Mouse (Mus musculus) Patski (cell line): ENCODE results near the gene Cmtm2b. TPM values are rescaled to one million over a fixed set of nuclear protein-coding genes. Genes with fewer than 3 reads are reported as not detected.

Source experiments
- ATAC-seq: fragments of 100-300 bp; one replicate; pipeline ENCODE4 v1.8.0; 2021
- CTCF ChIA-PET: fragments of 350-600 bp; sonication (Branson Sonifier 250); formaldehyde crosslinking; loops from one replicate; lab custom pipeline; 2022; ENCODE audit warnings: inconsistent platforms; lab: Charles Lee
- POLR2A ChIA-PET: fragments of 350-600 bp; sonication (Branson Sonifier 250); formaldehyde crosslinking; loops from one replicate; lab custom pipeline; 2022; ENCODE audit warnings: antibody characterized with exemption, inconsistent platforms; lab: Charles Lee
- DNase-seq: peaks from one replicate; pipeline ENCODE4 v3.0.0-alpha.2; 2011; ENCODE audit warnings: low read depth, low spot score
- H3K27me3 ChIP-seq: fragments of 371-371 bp; one replicate; pipeline ENCODE4 v1.5.1; 2021
- CTCF ChIP-seq: fragments of 100-300 bp; IDR thresholded peaks from one replicate; pipeline ENCODE4 v1.5.1; 2021
- in situ Hi-C: fragments of 300-500 bp; cut with MboI; formaldehyde crosslinking; loops from 3 replicates; pipeline ENCODE4 v1.11.1; 2018; ENCODE audit warnings: low pct_unique_long_range_greater_than_20kb, mixed read lengths
- polyA plus RNA-seq: library from polyadenylated mRNA; unstranded; gene quantifications from one replicate; pipeline ENCODE4 v1.2.3, GENCODE M21; 2021

Gene Cmtm2b
- polyA plus RNA-seq, 1 experiment from 2014 or later = not detected

DNA sequence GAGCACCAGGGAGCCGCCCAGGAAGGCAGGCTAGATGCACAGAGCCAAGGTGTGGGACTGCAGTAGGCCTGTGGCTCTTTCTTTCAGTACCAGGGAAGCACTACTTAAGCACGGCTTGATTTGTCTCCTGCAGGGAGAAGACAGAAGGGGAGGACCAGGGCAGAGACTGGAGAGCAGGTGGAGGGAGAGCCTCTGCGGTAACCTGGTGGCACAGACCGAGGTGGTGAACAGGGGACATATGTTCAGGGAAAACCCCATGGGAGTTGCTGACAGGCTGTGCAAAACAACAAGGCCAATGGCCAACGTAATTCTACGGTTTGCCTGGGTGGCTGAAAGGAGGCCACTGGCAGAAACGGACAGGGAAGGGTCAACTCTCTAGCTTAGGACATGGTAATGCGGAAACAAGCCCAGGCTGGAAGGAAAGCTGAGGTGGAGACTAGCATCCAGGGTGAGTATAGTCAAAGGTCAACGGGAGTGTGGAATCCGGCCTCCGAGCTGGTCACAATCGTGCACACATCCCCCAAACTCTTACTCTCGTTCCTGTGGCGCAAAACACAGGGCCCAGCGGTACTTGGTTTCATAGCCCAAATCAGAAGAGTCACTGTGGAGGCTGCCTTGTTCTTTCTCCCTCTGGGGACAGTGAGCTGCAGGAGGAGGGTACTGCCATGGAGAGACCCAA, 37.9 kb downstream of the Cmtm2b start:
- no peak for DNase-seq
- ATAC-seq = no peak
- in situ Hi-C loops = no loop called here
- no peaks in the 10 kb centered on the region for H3K27me3 ChIP-seq
- ChIA-PET POLR2A (no interaction called here), CTCF (interaction anchor here (1.2 to 2.1 kb wide), 3 partner anchors 8 to 16 kb away, joined by 3 to 8 read pairs (median 5); no protein-coding TSS in a partner anchor)
- no peak for TF ChIP-seq CTCF

DNA sequence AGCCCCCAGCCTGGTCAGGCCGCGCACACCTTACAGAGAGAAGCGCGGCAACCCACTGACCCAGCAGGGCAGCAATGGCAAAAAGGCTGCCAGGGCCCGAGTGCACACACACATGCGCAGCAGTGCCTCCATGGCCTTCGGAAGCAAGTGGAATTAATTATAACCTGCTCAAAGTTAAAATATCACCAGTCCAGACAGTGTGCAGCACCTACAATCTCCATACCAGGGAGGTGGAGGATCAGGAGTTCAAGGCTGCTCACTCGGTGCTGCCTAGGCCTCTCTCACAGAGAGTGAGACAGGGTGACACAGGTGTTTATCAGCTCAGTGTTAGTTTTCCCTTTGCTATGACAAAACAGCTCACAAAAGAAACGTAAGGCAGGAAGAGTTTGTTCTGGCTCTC, 43.7 kb downstream of the Cmtm2b start:
- H3K27me3 ChIP-seq = no peaks in the 10 kb centered on the region
- ATAC-seq = no peak
- CTCF ChIA-PET = no interaction called here
- no peak for TF ChIP-seq CTCF
- in situ Hi-C loops = no loop called here
- POLR2A ChIA-PET = no interaction called here
- no peak for DNase-seq

DNA sequence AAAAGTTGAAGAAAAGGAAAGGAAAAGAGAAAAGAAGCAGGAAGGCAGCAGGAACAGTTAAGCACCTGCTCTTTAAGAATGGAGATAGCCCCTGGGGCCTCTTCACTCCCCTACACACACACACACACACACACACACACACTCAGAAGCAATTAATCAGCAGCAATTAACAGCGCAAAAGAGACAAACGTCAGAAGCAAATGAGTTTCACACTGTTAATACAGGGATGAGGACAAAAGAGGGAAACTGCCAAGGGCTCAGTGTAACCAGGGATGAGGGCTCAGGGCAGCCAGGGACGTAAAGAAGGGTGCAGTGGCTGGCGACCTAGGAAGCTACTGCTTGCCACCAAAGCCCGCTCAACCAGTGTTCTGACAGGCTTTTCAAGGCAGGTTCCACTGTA, 45.4 kb downstream of the Cmtm2b start:
- DNase-seq = no peak

DNA sequence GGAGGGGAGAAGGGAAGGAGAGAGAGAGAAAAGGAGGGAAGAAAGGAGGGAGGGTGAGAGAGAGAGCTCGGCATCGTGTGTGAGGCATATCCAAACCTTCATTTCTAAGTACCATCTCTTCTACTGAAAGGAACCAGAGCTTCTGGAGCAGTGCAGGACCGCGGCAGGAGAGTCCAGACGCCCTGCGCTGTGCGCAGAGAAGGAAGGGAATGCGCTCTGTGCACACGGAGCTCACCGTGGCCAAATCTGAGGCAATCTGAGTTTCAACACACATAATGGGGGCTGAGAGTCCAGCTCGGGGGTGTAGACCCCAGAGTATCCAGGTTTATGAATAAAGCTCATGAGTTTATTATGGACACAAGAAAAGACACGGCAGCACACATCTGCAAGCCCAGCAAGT, 47.6 kb downstream of the Cmtm2b start:
- H3K27me3 ChIP-seq = no peaks in the 10 kb centered on the region
- CTCF ChIA-PET = interaction anchor here (1.0 to 2.3 kb wide), 4 partner anchors 8 to 26 kb away, joined by 3 to 14 read pairs (median 4); no protein-coding TSS in a partner anchor
- no peak for TF ChIP-seq CTCF
- no peak for ATAC-seq
- no peak for DNase-seq
- POLR2A ChIA-PET = no interaction called here
- in situ Hi-C loops = no loop called here

More for the DNA sequence above, 45.4 kb downstream of the Cmtm2b start:
- no peak for ATAC-seq
- no peak for TF ChIP-seq CTCF
- H3K27me3 ChIP-seq = no peaks in the 10 kb centered on the region
- ChIA-PET POLR2A (interaction anchor here (1.1 kb wide), 1 partner anchor 21 kb away, joined by 3 read pairs; no protein-coding TSS in a partner anchor), CTCF (interaction anchor here (0.8 to 1.9 kb wide), 8 partner anchors 9 to 75 kb away, joined by 3 to 8 read pairs (median 4); partner anchors contain the start of gene Dync1li2)
- in situ Hi-C loops = no loop called here

DNA sequence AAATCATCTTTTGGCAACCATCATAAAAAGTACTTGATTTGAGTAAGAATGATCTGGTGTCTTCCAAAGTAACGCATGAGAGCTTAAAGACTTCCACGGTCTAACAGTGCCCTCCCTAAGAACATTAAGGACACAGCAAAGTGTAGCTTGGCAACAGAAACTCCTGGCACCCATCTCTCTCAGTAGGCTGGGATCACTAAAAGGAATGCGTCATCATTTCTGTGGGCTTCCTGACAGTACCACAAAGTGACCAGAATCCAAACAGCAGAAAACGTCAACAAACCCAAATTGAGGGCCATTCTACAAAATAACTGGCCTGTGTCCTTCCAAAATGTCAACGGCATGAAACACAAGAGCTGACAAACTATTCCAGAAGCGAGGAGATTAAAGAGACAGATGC, 48.0 kb downstream of the Cmtm2b start:
- in situ Hi-C loops = no loop called here
- no peak for TF ChIP-seq CTCF
- H3K27me3 ChIP-seq = no peaks in the 10 kb centered on the region
- DNase-seq (peak; percentile 75), ATAC-seq (peak; percentile 78)
- POLR2A ChIA-PET = no interaction called here
- CTCF ChIA-PET = interaction anchor here (1.0 to 2.3 kb wide), 4 partner anchors 9 to 27 kb away, joined by 3 to 14 read pairs (median 4); no protein-coding TSS in a partner anchor

DNA sequence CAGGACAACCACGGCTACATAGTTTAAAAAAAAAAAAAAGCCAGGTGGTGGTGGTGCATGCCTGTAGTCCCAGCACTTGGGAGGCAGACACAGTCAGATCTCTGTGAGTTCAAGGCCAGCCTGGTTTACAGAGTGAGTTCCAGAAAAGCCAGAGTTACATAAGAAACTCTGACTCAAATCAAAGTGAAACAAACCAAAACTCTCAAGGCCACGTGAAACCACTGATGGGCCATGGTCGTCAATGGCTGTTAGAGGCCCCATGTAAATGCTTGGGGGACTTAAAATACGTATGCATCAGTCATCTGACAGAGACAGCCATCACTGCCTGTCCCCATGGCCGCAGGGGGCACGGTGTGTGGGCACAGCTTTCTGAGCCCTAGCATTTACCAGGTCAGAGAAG, 49.1 kb downstream of the Cmtm2b start:
- ATAC-seq = no peak
- no peak for TF ChIP-seq CTCF
- in situ Hi-C loops = no loop called here
- POLR2A ChIA-PET = no interaction called here
- DNase-seq = no peak
- no peaks in the 10 kb centered on the region for H3K27me3 ChIP-seq
- CTCF ChIA-PET = interaction anchor here (2.3 kb wide), 1 partner anchor 13 kb away, joined by 4 read pairs; no protein-coding TSS in a partner anchor

DNA sequence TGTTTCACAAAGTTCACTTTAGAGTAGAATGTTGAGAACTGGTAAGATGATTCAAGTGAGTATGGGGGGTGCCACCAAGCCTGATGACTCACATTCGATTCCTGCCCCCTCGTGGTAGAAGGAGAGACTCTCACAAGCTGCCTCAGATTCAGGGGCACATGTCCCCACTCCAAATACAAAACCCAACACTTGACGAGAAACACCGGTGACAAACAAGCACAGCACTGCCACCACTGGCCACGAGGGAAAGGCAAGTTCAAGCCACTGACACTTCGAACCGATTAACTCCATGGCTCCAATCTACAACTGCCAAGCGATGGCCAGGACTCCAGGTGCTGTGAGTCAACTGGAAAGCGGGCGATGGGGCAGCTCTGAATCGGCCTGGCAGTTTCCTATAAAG, 51.7 kb downstream of the Cmtm2b start:
- POLR2A ChIA-PET = no interaction called here
- in situ Hi-C loops = no loop called here
- ATAC-seq (no peak), DNase-seq (no peak)
- CTCF ChIA-PET = interaction anchor here (1.0 to 1.5 kb wide), 2 partner anchors 9 to 20 kb away, joined by 3 read pairs; no protein-coding TSS in a partner anchor
- TF ChIP-seq CTCF = no peak
- H3K27me3 ChIP-seq = no peaks in the 10 kb centered on the region

DNA sequence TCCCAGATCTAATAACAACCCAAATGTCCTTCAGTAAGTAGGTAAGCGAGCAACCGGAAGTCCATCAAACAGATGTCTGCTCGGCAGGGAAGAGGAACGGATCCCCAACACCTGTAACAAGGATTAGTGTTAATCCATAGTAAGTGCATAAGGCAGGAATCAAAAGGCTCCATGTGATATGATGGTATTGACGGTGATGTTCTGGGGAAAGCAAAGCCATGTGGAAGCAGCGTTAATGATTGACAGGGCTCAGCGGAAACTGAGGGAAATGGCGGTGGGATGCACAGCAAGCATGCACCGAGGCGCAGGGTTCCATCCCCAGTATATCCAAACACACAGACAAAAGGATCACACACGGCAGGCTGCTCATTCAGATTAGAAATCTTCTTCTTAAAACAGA, 52.2 kb downstream of the Cmtm2b start:
- POLR2A ChIA-PET = interaction anchor here (0.7 kb wide), 1 partner anchor 34 kb away, joined by 4 read pairs; no protein-coding TSS in a partner anchor
- H3K27me3 ChIP-seq = no peaks in the 10 kb centered on the region
- CTCF ChIA-PET = interaction anchor here (1.1 kb wide), 1 partner anchor 13 kb away, joined by 4 read pairs; no protein-coding TSS in a partner anchor
- TF ChIP-seq CTCF = no peak
- in situ Hi-C loops = no loop called here
- DNase-seq (no peak), ATAC-seq (no peak)

DNA sequence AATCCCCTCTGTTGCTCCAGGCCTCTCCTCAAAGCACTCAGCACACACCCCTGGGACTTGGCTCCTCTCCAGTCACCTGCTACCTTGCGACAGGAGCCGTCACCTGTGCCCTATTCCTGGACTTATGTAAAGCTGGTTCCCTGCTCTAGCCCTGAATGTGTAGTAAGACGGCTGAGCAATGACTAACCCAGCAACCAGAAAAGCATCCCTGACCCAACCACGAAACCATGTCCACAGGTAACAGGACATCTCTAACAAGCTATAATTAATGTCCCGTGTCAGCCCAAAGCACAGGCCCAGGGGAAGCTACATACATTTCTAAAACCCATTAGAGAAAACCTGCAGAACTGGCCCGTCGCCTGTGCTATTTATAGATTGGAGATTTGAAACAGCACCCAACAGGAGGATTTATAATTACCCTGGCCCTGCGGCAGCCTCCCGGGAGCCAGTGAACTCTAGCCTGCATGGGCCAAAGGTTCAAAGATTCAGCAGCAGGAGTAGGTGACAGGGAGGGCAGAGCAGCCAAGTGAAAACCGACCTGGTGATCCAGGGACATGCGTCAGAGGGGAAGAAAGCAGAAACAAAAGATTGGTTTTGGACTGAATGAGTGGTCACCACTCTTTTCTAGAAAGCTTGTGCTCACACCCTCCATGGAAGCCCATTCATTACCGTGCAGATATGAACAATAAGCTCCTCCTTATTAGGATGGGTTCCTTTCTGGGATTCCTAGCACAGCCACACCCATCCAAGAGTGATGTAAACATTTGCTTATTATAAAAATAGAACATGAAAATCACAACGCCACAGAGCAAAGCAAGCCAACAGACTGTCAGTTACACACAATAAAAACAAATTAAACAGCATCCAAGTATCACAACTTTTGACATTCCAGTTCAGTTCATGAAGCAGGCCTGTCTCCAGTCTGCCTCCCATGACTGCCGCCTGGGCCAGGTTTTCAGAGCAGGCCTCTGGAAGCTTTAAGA, 53.1 kb downstream of the Cmtm2b start:
- peak; percentile 88 for ATAC-seq

DNA sequence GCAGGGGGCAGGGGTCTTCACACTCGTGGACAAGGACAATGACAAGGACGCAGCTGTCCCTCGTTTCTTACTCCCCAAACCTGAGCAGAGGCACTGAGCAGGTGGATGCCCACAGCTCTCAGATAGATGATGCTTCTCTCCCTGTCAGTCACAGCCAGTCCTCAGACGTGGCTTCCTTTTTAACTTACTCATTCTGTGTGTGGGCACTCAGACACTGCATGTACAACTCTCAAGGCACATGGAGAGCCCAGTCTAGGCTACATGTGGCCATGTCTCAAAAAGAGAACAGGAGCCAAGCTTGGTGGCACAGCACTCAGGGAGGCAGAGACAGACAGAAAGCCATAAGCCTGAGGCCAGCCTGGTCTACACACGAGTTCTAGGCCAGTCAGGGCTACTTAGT, 53.9 kb downstream of the Cmtm2b start:
- no peaks in the 10 kb centered on the region for H3K27me3 ChIP-seq
- ATAC-seq (no peak), DNase-seq (no peak)
- ChIA-PET POLR2A (interaction anchor here (1.3 kb wide), 1 partner anchor 26 kb away, joined by 3 read pairs; no protein-coding TSS in a partner anchor), CTCF (interaction anchor here (1.4 to 1.9 kb wide), 2 partner anchors 32 to 67 kb away, joined by 3 to 4 read pairs; partner anchors contain the start of gene Dync1li2)
- in situ Hi-C loops = no loop called here
- no peak for TF ChIP-seq CTCF

More for the DNA sequence above, 53.1 kb downstream of the Cmtm2b start:
- in situ Hi-C loops = no loop called here
- DNase-seq = peak; percentile 82
- TF ChIP-seq CTCF = no peak
- ChIA-PET CTCF (interaction anchor here (0.6 to 1.4 kb wide), 3 partner anchors 14 to 68 kb away, joined by 3 to 4 read pairs (median 3); partner anchors contain the start of gene Dync1li2), POLR2A (interaction anchor here (0.7 to 1.3 kb wide), 3 partner anchors 27 to 37 kb away, joined by 3 to 4 read pairs (median 3); no protein-coding TSS in a partner anchor)
- H3K27me3 ChIP-seq = no peaks in the 10 kb centered on the region
